Mouse (Mus musculus) Patski (cell line): ENCODE measurements around the gene Atp13a2. TPM values are rescaled to one million over a fixed set of nuclear protein-coding genes. Genes with fewer than 3 reads are reported as not detected.

Experiments used
- ATAC-seq: fragments of 100-300 bp; one replicate; pipeline ENCODE4 v1.8.0; 2021
- CTCF ChIA-PET: fragments of 350-600 bp; sonication (Branson Sonifier 250); formaldehyde crosslinking; loops from one replicate; lab custom pipeline; 2022; ENCODE audit warnings: inconsistent platforms; lab: Charles Lee
- POLR2A ChIA-PET: fragments of 350-600 bp; sonication (Branson Sonifier 250); formaldehyde crosslinking; loops from one replicate; lab custom pipeline; 2022; ENCODE audit warnings: antibody characterized with exemption, inconsistent platforms; lab: Charles Lee
- DNase-seq: peaks from one replicate; pipeline ENCODE4 v3.0.0-alpha.2; 2011; ENCODE audit warnings: low read depth, low spot score
- H3K27me3 ChIP-seq: fragments of 371-371 bp; one replicate; pipeline ENCODE4 v1.5.1; 2021
- CTCF ChIP-seq: fragments of 100-300 bp; IDR thresholded peaks from one replicate; pipeline ENCODE4 v1.5.1; 2021
- in situ Hi-C: fragments of 300-500 bp; cut with MboI; formaldehyde crosslinking; loops from 3 replicates; pipeline ENCODE4 v1.11.1; 2018; ENCODE audit warnings: low pct_unique_long_range_greater_than_20kb, mixed read lengths
- polyA plus RNA-seq: library from polyadenylated mRNA; unstranded; gene quantifications from one replicate; pipeline ENCODE4 v1.2.3, GENCODE M21; 2021

Atp13a2 gene
- polyA plus RNA-seq, 1 experiment from 2014 or later: 42.6 TPM

DNA sequence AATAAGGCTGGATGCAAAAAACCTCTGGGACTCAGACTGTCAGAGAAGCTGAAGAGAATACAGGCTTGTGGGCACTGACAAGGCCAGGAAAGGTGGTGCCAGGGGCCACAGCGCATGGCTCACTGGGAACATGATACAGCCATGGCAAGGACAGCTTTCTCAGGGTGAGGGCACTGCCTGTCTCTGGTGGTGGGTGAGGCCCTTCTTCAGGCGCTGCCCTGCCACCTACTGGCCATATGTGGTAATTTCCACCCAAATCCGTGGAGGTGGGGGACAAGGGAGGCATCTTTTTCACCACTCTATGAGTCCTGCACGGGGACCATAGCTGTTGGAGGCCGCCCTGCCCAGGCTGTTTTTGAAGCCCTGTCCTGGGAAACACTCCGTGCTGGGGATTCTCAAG lies 45.1 kb downstream of the Atp13a2 start:
- in situ Hi-C loops: no loop called here
- ChIA-PET POLR2A (interaction anchor here (0.9 kb wide), 1 partner anchor 68 kb away, joined by 3 read pairs; no protein-coding TSS in a partner anchor), CTCF (interaction anchor here (0.6 to 4.0 kb wide), 11 partner anchors 10 to 68 kb away, joined by 3 to 28 read pairs (median 5); no protein-coding TSS in a partner anchor)
- DNase-seq (no peak), ATAC-seq (peak; percentile 49)
- no peaks in the 10 kb centered on the region for H3K27me3 ChIP-seq
- no peak for TF ChIP-seq CTCF

- in situ Hi-C loops: no loop called here
- no peaks in the 10 kb centered on the region for H3K27me3 ChIP-seq
- no peak for TF ChIP-seq CTCF
- CTCF ChIA-PET: interaction anchor here (4.0 kb wide), 1 partner anchor 70 kb away, joined by 28 read pairs; no protein-coding TSS in a partner anchor
- ATAC-seq: no peak
- POLR2A ChIA-PET: interaction anchor here (0.8 kb wide), 1 partner anchor 12 kb away, joined by 4 read pairs; no protein-coding TSS in a partner anchor
- DNase-seq: no peak
These were observed 47.2 kb downstream of the Atp13a2 start for GRCm38 (mm10) chr4:141033606-141034549.

GRCm38 (mm10) chr4:141041117-141041516 lies 54.4 kb downstream of the Atp13a2 start:
- no peak for TF ChIP-seq CTCF
- ATAC-seq (no peak), DNase-seq (no peak)
- no peaks in the 10 kb centered on the region for H3K27me3 ChIP-seq
- POLR2A ChIA-PET: no interaction called here
- CTCF ChIA-PET: interaction anchor here (1.0 to 1.4 kb wide), 2 partner anchors 9 to 22 kb away, joined by 3 to 4 read pairs; no protein-coding TSS in a partner anchor
- in situ Hi-C loops: no loop called here

GRCm38 (mm10) chr4:141044816-141045215 lies 58.1 kb downstream of the Atp13a2 start:
- in situ Hi-C loops: no loop called here
- TF ChIP-seq CTCF: no peak
- ATAC-seq: no peak
- H3K27me3 ChIP-seq: no peaks in the 10 kb centered on the region
- no peak for DNase-seq
- POLR2A ChIA-PET: no interaction called here
- CTCF ChIA-PET: interaction anchor here (1.3 to 1.9 kb wide), 4 partner anchors 13 to 31 kb away, joined by 3 to 4 read pairs (median 4); no protein-coding TSS in a partner anchor

DNA sequence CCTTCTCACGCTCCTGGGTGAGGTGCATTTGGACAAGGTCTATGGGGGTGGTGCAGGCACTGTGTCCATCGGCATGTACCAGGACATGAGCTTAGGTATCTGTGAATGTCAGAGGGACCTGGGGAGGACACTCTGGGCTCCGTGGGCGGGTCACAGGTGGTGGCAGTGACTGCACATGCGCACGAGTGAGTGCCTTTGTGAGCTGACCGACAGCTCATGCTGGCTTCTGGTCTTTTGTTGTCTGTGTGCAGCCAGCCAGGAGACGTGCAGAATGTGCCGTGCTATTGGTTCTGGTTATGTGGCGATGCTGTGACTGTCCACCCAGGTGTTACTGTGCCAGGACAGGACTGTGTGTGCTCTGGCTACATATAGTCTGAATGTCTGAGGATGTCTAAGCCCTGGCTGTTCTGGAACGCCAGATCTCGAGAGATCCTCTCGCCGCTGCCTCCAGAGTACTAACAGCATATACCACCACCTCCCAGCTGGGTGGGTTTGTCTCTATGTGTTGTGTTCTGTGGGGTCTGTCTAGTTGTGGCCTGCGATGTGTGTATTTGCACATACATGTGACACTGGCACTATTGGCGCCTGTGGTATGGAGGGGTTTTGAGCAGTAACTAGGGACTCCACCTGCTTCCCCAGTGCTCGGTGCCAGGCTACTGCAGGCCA lies 62.3 kb downstream of the Atp13a2 start:
- ChIA-PET POLR2A (no interaction called here), CTCF (no interaction called here)
- DNase-seq (no peak), ATAC-seq (no peak)
- in situ Hi-C loops: no loop called here
- no peak for TF ChIP-seq CTCF
- H3K27me3 ChIP-seq: no peaks in the 10 kb centered on the region

DNA sequence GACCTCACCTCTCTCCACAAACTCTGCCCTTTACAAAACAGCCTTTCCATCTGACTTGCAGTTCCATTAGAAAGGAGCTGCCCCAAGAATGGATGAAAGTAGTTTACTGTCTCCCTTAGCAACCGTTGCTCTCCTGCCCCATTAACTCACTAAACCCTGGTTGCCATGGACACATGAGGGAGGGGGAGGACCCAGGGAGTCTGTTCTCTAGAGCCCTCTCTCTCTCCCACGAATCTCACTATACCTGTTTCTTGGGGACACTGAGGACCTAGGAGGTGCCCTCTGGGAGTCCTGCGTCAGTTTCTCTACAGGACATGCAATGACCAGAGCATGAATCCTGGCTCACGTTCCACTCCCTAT lies 62.8 kb downstream of the Atp13a2 start:
- no peak for DNase-seq
- ChIA-PET CTCF (interaction anchor here (1.0 kb wide), 1 partner anchor 9 kb away, joined by 3 read pairs; no protein-coding TSS in a partner anchor), POLR2A (no interaction called here)
- TF ChIP-seq CTCF: no peak
- ATAC-seq: no peak
- in situ Hi-C loops: no loop called here
- H3K27me3 ChIP-seq: no peaks in the 10 kb centered on the region

DNA sequence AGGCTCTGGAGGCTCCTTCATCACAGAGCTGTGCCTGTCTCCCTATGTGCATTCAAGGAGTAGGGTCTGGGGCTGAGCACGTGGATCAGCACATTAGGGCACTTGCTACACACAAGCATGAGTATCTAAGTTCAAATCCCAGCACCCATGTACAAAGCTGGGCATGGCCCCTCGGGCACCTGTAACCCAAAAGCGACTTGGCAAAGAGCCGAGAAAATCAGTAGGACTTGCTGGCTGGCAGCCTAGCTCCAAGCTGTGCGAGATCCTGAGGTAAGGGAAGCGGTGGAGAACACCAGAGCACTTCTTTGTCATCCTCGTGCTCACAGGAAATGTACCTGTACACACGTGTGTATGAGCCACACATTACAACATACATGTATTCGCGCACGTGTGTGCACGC lies 65.8 kb downstream of the Atp13a2 start:
- ATAC-seq (no peak), DNase-seq (no peak)
- CTCF ChIA-PET: interaction anchor here (0.9 to 1.2 kb wide), 2 partner anchors 13 to 14 kb away, joined by 3 read pairs; no protein-coding TSS in a partner anchor
- no peak for TF ChIP-seq CTCF
- POLR2A ChIA-PET: no interaction called here
- in situ Hi-C loops: no loop called here
- no peaks in the 10 kb centered on the region for H3K27me3 ChIP-seq

- DNase-seq (no peak), ATAC-seq (no peak)
- TF ChIP-seq CTCF: no peak
- no peaks in the 10 kb centered on the region for H3K27me3 ChIP-seq
- in situ Hi-C loops: no loop called here
- ChIA-PET POLR2A (no interaction called here), CTCF (no interaction called here)
These were observed 66.5 kb downstream of the Atp13a2 start for GRCm38 (mm10) chr4:141053138-141053537.

GRCm38 (mm10) chr4:141053568-141054161 lies 67.0 kb downstream of the Atp13a2 start:
- in situ Hi-C loops: no loop called here
- ATAC-seq: peak; percentile 66
- no peak for DNase-seq
- POLR2A ChIA-PET: interaction anchor here (0.7 kb wide), 1 partner anchor 26 kb away, joined by 3 read pairs; no protein-coding TSS in a partner anchor
- CTCF ChIA-PET: no interaction called here
- no peaks in the 10 kb centered on the region for H3K27me3 ChIP-seq
- no peak for TF ChIP-seq CTCF

Other genes starting within 250 kb of the Atp13a2 start
- not detected for gene Padi6, start 244.2 kb upstream of the Atp13a2 start, polyA plus RNA-seq
- gene Padi4, start 212.6 kb upstream of the Atp13a2 start, polyA plus RNA-seq: 0.04 TPM
- gene Padi3, start 176.2 kb upstream of the Atp13a2 start, polyA plus RNA-seq: not detected
- gene Padi1, start 141.1 kb upstream of the Atp13a2 start, polyA plus RNA-seq: 0.05 TPM
- gene Padi2, start 80.5 kb upstream of the Atp13a2 start, polyA plus RNA-seq: 4.6 TPM
- 296 TPM for gene Sdhb, start 25.7 kb upstream of the Atp13a2 start, polyA plus RNA-seq
- gene Mfap2, start 23.5 kb downstream of the Atp13a2 start, polyA plus RNA-seq: 40.3 TPM
- gene Crocc, start 73.7 kb downstream of the Atp13a2 start, polyA plus RNA-seq: 11.9 TPM
- 55.9 TPM for gene Necap2, start 91.5 kb downstream of the Atp13a2 start, polyA plus RNA-seq
- gene Spata21, start 101.5 kb downstream of the Atp13a2 start, polyA plus RNA-seq: not detected
- 54.3 TPM for gene Szrd1, start 152.9 kb downstream of the Atp13a2 start, polyA plus RNA-seq
- 9.2 TPM for gene Fbxo42, start 161.0 kb downstream of the Atp13a2 start, polyA plus RNA-seq
- 1.9 TPM for gene Rsg1, start 227.1 kb downstream of the Atp13a2 start, polyA plus RNA-seq